Mouse (Mus musculus): ENCODE data around the gene Arl8a. TPM values are rescaled to one million over a fixed set of nuclear protein-coding genes. Genes with fewer than 3 reads are reported as not detected.

Gene Arl8a
- polyA plus RNA-seq, 1 experiment = 64.5 TPM

GRCm38 (mm10) chr1:135133678-135134435 lies 12.8 kb upstream of the Arl8a start:
- no peak for DNase-seq (ENCODE audit: low read depth)

- DNase-seq (ENCODE audit: low read depth) = no peak
Observed at GRCm38 (mm10) chr1:135135111-135135787, 11.4 kb upstream of the Arl8a start.

- no peak for DNase-seq (ENCODE audit: low read depth)
Observed at GRCm38 (mm10) chr1:135136500-135136899, 10.1 kb upstream of the Arl8a start.

GRCm38 (mm10) chr1:135139906-135140305 lies 6.7 kb upstream of the Arl8a start:
- DNase-seq (ENCODE audit: low read depth) = no peak

- no peak for DNase-seq (ENCODE audit: low read depth)
Observed at GRCm38 (mm10) chr1:135142452-135142851, 4.2 kb upstream of the Arl8a start.

GRCm38 (mm10) chr1:135143940-135144339 lies 2.7 kb upstream of the Arl8a start:
- no peak for DNase-seq (ENCODE audit: low read depth)

GRCm38 (mm10) chr1:135146946-135147701 lies 500 bp downstream of the Arl8a start:
- no peak for DNase-seq (ENCODE audit: low read depth)

GRCm38 (mm10) chr1:135147702-135148058 lies 1.1 kb downstream of the Arl8a start:
- DNase-seq (ENCODE audit: low read depth) = no peak

- DNase-seq (ENCODE audit: low read depth) = no peak
Observed at GRCm38 (mm10) chr1:135148476-135148875, 1.9 kb downstream of the Arl8a start.

GRCm38 (mm10) chr1:135148996-135149395 lies 2.4 kb downstream of the Arl8a start:
- DNase-seq (ENCODE audit: low read depth) = no peak

- no peak for DNase-seq (ENCODE audit: low read depth)
Observed at GRCm38 (mm10) chr1:135154011-135154410, 7.4 kb downstream of the Arl8a start.

- DNase-seq (ENCODE audit: low read depth) = no peak
Observed at GRCm38 (mm10) chr1:135154411-135154959, 7.9 kb downstream of the Arl8a start.

GRCm38 (mm10) chr1:135156300-135156699 lies 9.7 kb downstream of the Arl8a start:
- DNase-seq (ENCODE audit: low read depth) = no peak

GRCm38 (mm10) chr1:135158633-135159032 lies 12.0 kb downstream of the Arl8a start:
- DNase-seq (ENCODE audit: low read depth) = no peak

- no peak for DNase-seq (ENCODE audit: low read depth)
Observed at GRCm38 (mm10) chr1:135159074-135159473, 12.4 kb downstream of the Arl8a start.

- DNase-seq (ENCODE audit: low read depth) = no peak
Observed at GRCm38 (mm10) chr1:135159556-135160123, 13.0 kb downstream of the Arl8a start.

GRCm38 (mm10) chr1:135160411-135161050 lies 13.9 kb downstream of the Arl8a start:
- no peak for DNase-seq (ENCODE audit: low read depth)

- DNase-seq (ENCODE audit: low read depth) = no peak
Observed at GRCm38 (mm10) chr1:135162720-135163119, 16.1 kb downstream of the Arl8a start.

- DNase-seq (ENCODE audit: low read depth) = no peak
Observed at GRCm38 (mm10) chr1:135167435-135167834, 20.8 kb downstream of the Arl8a start, which contains the start of gene Gpr37l1. Gene Gpr37l1, minus strand, starts transcription at chr1:135167681.

- DNase-seq (ENCODE audit: low read depth) = no peak
Observed at GRCm38 (mm10) chr1:135168453-135169200, 22.0 kb downstream of the Arl8a start.

Measured in gonadal fat pad, adult 2 months (tissue).